Mouse (Mus musculus): ENCODE data around the gene Gm9945.

The Gm9945 gene

GRCm38 (mm10) chr11:53479783-53480301 is at the start of gene Gm9945, which contains the start of gene Sowaha:
Gene Gm9945, plus strand, starts transcription at chr11:53480166.
Gene Sowaha, minus strand, starts transcription at chr11:53480274.
- peak; percentile 37 for DNase-seq (ENCODE audit: low spot score)

- no peak for DNase-seq (ENCODE audit: low spot score)
Measured at GRCm38 (mm10) chr11:53430300-53430669, 49.7 kb upstream of the Gm9945 start.

- DNase-seq (ENCODE audit: low spot score) = peak; percentile 97
Measured at GRCm38 (mm10) chr11:53430670-53431346, 49.2 kb upstream of the Gm9945 start, which contains the start of the genes Uqcrq and Gdf9. Gene Uqcrq, minus strand, starts transcription at chr11:53430831. Gene Gdf9, plus strand, starts transcription at chr11:53431023.

- no peak for DNase-seq (ENCODE audit: low spot score)
Measured at GRCm38 (mm10) chr11:53431347-53432056, 48.5 kb upstream of the Gm9945 start.

GRCm38 (mm10) chr11:53433057-53433456 is 46.9 kb upstream of the Gm9945 start:
- DNase-seq (ENCODE audit: low spot score) = no peak

- no peak for DNase-seq (ENCODE audit: low spot score)
Measured at GRCm38 (mm10) chr11:53435504-53435903, 44.5 kb upstream of the Gm9945 start.

- no peak for DNase-seq (ENCODE audit: low spot score)
Measured at GRCm38 (mm10) chr11:53436338-53436737, 43.6 kb upstream of the Gm9945 start.

- peak; percentile 66 for DNase-seq (ENCODE audit: low spot score)
Measured at GRCm38 (mm10) chr11:53441921-53442320, 38.0 kb upstream of the Gm9945 start.

GRCm38 (mm10) chr11:53443861-53444260 is 36.1 kb upstream of the Gm9945 start:
- no peak for DNase-seq (ENCODE audit: low spot score)

GRCm38 (mm10) chr11:53445562-53445961 is 34.4 kb upstream of the Gm9945 start:
- no peak for DNase-seq (ENCODE audit: low spot score)

- DNase-seq (ENCODE audit: low spot score) = no peak
Measured at GRCm38 (mm10) chr11:53446183-53446582, 33.8 kb upstream of the Gm9945 start.

- no peak for DNase-seq (ENCODE audit: low spot score)
Measured at GRCm38 (mm10) chr11:53447996-53448395, 32.0 kb upstream of the Gm9945 start.

GRCm38 (mm10) chr11:53448529-53448928 is 31.4 kb upstream of the Gm9945 start:
- DNase-seq (ENCODE audit: low spot score) = peak; percentile 53

GRCm38 (mm10) chr11:53450070-53450705 is 29.8 kb upstream of the Gm9945 start:
- DNase-seq (ENCODE audit: low spot score) = no peak

- DNase-seq (ENCODE audit: low spot score) = no peak
Measured at GRCm38 (mm10) chr11:53451361-53451760, 28.6 kb upstream of the Gm9945 start.

- no peak for DNase-seq (ENCODE audit: low spot score)
Measured at GRCm38 (mm10) chr11:53452396-53452795, 27.6 kb upstream of the Gm9945 start.

- no peak for DNase-seq (ENCODE audit: low spot score)
Measured at GRCm38 (mm10) chr11:53453031-53453430, 26.9 kb upstream of the Gm9945 start.

- peak; percentile 76 for DNase-seq (ENCODE audit: low spot score)
Measured at GRCm38 (mm10) chr11:53456474-53457371, 23.2 kb upstream of the Gm9945 start, which contains the start of the genes Gm10447 and Shroom1. Gene Gm10447, minus strand, starts transcription at chr11:53457110. Gene Shroom1, plus strand, starts transcription at chr11:53457205.

GRCm38 (mm10) chr11:53457372-53457954 is 22.5 kb upstream of the Gm9945 start:
- peak; percentile 31 for DNase-seq (ENCODE audit: low spot score)

GRCm38 (mm10) chr11:53458996-53459395 is 21.0 kb upstream of the Gm9945 start:
- no peak for DNase-seq (ENCODE audit: low spot score)

GRCm38 (mm10) chr11:53460192-53460591 is 19.8 kb upstream of the Gm9945 start:
- DNase-seq (ENCODE audit: low spot score) = no peak
